Mouse (Mus musculus): ENCODE data around the gene C2cd5.

C2cd5 gene

GRCm38 (mm10) chr6:143073476-143073875 is 26.5 kb downstream of the C2cd5 start:
- DNase-seq (ENCODE audit: low read depth, low spot score) = no peak

DNA sequence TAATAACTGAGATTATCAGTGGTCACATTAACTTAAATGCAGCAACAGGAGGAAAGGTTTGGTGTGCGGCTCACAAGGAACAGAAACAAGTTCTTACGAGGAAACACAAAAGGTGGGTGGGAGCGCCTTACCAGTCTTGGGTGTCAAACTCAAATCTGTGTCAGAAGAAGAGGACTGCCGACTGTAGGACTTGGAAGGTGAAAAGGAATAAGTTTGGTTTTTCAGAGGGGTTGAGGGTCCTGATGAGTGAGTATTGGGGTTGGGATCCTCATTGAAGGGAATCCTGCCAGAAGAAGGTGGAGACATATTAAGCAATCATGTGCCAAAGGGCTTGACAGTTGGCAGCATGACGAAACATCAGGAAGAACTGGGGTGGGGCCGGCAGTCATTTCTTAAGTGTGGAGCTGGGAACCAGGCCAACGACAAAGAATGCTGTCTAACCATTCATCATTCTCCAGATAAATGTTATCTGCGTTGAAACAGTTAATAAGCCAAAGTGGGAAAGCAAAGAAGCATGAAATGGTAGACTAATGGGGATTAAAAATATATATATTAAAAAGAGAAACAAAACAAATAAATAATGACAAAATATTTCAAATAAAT is 27.4 kb downstream of the C2cd5 start:
- DNase-seq (ENCODE audit: low read depth, low spot score) = no peak

DNA sequence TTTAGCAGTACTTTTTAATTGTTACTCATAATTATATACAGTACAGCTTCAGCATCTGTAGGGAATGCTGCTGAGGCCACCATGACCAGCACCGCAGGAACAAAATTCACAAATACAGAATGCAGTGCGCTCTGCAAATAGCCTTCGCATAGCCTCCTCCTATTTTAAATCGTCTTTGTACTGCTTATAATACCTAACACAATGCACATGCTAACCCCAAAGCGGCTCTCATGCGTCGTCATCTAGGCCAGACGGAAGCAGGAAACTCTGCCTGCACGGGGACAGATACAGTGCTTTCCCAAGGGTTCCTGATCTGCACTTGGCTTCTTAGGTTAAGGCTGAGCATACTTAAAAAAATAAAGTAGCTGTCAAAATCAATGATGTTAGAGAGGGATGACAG is 29.2 kb downstream of the C2cd5 start:
- no peak for DNase-seq (ENCODE audit: low read depth, low spot score)

- DNase-seq (ENCODE audit: low read depth, low spot score) = no peak
These were observed 29.9 kb downstream of the C2cd5 start for GRCm38 (mm10) chr6:143070019-143070418.

- no peak for DNase-seq (ENCODE audit: low read depth, low spot score)
These were observed 30.3 kb downstream of the C2cd5 start for GRCm38 (mm10) chr6:143069606-143070005.

- DNase-seq (ENCODE audit: low read depth, low spot score) = peak; percentile 46
These were observed 31.6 kb downstream of the C2cd5 start for GRCm38 (mm10) chr6:143068181-143068915.

DNA sequence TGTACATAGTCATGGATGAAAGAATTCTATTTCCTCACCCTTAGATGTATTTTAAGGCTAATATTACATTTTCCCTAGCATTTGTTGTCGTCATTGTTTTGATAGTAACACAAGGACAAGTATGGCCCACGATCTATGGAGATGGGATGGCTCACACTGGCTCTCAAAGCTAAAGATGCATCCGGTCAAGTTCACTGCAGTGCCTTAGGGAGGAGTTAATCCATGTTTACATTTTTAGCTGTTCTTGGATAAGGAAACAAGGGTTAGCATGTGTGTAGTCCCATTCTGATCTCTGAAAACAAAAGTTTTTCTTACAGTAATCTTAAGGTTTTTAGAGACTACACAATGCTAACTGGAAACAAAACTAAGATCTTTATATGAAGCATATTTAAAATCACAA is 32.3 kb downstream of the C2cd5 start:
- no peak for DNase-seq (ENCODE audit: low read depth, low spot score)

DNA sequence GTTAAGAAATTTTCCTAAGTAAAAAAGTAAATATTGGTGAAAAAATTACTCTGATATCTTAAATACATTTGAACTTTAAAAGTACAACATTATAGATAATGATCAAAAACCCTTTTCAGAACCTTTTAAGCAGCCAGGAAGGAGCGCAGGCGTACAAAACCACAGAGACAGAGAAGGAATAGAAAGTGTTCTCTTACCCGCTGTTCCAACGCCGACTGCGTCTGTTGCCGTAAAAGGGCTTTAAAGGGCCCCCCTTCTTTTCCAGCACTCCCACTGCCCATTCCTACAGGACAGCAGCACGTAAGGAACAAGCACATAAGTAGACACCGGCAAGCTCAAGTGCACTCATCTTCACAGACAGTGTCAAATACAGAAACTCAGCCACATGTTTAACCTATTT is 33.1 kb downstream of the C2cd5 start:
- peak; percentile 66 for DNase-seq (ENCODE audit: low read depth, low spot score)

DNA sequence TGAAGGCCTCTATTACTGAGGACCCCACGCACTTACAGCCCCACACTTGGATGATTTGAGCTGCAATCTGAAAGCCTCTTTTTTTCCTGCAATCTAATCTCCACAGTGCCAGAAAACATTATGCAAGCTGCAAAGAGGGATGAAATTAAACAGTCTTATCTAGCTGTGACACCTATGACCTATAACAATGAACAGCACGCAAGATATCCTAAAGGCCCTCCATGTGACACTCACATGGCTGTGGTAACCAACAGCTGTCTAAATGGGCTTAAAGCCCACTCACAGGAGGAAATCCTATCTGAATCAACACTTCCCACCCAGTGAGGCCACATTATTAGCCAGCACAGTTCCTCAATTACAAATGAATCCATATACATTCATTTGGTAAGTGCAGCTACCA is 35.9 kb downstream of the C2cd5 start:
- no peak for DNase-seq (ENCODE audit: low read depth, low spot score)

GRCm38 (mm10) chr6:143057601-143058000 is 42.3 kb downstream of the C2cd5 start:
- no peak for DNase-seq (ENCODE audit: low read depth, low spot score)

DNA sequence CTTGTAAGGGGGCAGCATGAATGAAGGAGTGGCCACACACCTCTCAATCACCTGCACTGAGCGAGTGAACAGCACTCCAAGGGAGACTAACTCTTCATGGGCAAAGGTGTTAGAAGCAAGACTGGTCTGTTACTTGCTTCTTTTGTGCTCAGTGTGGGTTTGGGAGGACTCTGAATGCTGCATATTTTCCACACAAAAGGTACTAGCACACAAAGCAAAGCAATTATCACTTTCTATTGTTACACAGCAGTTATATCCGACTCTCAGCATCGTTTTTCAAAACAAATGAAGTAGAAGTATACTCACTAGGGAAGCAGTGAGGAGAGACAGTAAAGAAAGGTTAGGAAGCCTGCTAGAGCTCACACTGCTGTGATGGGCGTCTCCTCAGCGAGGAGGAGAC is 48.4 kb downstream of the C2cd5 start:
- DNase-seq (ENCODE audit: low read depth, low spot score) = no peak

GRCm38 (mm10) chr6:143049791-143050555 is 50.0 kb downstream of the C2cd5 start:
- no peak for DNase-seq (ENCODE audit: low read depth, low spot score)

- DNase-seq (ENCODE audit: low read depth, low spot score) = no peak
These were observed 50.8 kb downstream of the C2cd5 start for GRCm38 (mm10) chr6:143049117-143049516.

- DNase-seq (ENCODE audit: low read depth, low spot score) = no peak
These were observed 52.2 kb downstream of the C2cd5 start for GRCm38 (mm10) chr6:143047538-143048258.

DNA sequence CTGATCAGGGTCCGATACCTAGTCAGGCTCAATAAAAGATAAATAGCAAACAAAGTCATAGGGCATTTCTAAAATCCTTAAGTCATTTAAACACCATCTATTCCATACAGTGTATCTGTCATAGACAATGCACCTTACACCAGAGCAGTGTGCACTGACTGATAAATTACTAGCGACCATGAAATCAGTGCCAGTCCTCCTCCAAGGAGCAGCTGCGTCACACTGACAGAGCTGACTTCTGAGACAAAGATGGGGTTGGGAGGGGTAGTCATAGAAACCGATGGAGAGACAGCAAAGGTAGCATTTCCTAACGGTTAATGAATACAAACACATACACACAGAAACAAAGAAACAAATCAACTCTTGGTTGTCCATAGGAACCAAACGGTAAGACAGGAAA is 58.4 kb downstream of the C2cd5 start:
- no peak for DNase-seq (ENCODE audit: low read depth, low spot score)

GRCm38 (mm10) chr6:143035261-143035660 is 64.7 kb downstream of the C2cd5 start:
- peak; percentile 50 for DNase-seq (ENCODE audit: low read depth, low spot score)

- DNase-seq (ENCODE audit: low read depth, low spot score) = no peak
These were observed 65.4 kb downstream of the C2cd5 start for GRCm38 (mm10) chr6:143034503-143034902.

- DNase-seq (ENCODE audit: low read depth, low spot score) = no peak
These were observed 69.4 kb downstream of the C2cd5 start for GRCm38 (mm10) chr6:143030521-143030920.

GRCm38 (mm10) chr6:143027896-143028295 is 72.0 kb downstream of the C2cd5 start:
- no peak for DNase-seq (ENCODE audit: low read depth, low spot score)

DNA sequence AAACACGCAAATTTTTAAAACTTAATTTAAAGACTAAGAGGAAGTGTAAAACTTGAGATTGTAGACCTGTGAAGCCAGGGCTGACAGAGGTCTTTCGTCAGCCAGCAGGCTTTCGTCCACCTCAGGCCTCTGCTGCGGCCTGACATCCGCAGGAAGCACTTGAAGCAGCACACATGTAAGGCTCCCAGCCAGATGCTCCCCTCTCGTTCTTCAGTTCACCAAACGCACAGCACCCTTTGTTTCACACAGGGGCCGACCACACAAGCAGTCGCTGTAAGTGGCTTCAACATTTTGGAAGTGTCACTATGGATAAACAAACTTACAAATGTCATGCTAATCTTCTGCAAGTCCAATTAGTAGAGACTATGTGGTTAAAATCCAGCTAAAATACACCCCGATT is 72.5 kb downstream of the C2cd5 start:
- no peak for DNase-seq (ENCODE audit: low read depth, low spot score)

- no peak for DNase-seq (ENCODE audit: low read depth, low spot score)
These were observed 76.2 kb downstream of the C2cd5 start for GRCm38 (mm10) chr6:143023691-143024090.

GRCm38 (mm10) chr6:143021756-143022155 is 78.2 kb downstream of the C2cd5 start:
- DNase-seq (ENCODE audit: low read depth, low spot score) = no peak

All from CD4-positive helper T cell, adult 2 months (primary cell).